ENCODE assay signal across 9 mouse cellular contexts in the genomic region with DNA sequence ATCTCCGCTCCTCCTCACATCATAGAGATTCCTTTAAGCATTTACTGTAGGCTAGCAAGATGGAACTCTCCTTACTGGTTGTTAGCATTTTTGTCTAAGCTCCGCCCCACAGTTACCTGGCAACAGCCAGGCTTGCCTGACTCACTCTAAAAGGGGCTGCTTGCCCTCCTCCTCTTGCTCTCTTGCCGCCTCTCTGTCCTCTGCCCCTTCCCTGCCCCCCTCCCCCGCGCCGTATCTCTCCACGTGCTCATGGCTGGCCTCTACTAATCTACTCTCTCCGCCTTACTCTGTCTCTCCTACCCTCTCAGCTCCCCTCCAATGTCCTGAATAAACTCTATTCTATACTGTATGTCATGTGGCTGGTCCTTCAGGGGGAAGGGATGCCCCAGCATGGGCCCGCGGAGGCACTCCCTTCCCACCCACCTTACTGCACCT. TPM values are rescaled to one million over a fixed set of nuclear protein-coding genes. Genes with fewer than 3 reads are reported as not detected.
DNase-seq lines count a peak whose midpoint lies in the region; ATAC-seq and TF ChIP-seq lines count a peak whose summit lies in the region.
"Had no signal": no experiment of that assay in that cellular context is flagged by ENCODE, and none has a peak within 500 bp of the region (broad histone marks: within the 10 kb centered on the region; RNA-seq: fewer than 3 reads in every experiment).

No protein-coding gene starts in this region.

- no peak overlapping the region for H3K4me3 ChIP-seq in lung, postnatal 0 days (ENCODE audit: low read depth, low read length)
- peak overlapping the region; percentile 20 for H3K4me3 ChIP-seq in hindbrain, postnatal 0 days (ENCODE audit: low read length)
- H3K4me3 ChIP-seq: erythroblast, embryonic 14.5 days had no signal

- TF ChIP-seq EP300 in lung, postnatal 0 days (IDR thresholded peaks at IDR 0.05) = no peak

- H3K27me3 ChIP-seq in lung, postnatal 0 days (replicated peaks; ENCODE audit: insufficient read depth, low read length) = no peaks in the 10 kb centered on the region; the same call in 1 of the 2 replicates
- peaks cover 9% of the 10 kb centered on the region; the same call in 1 of the 2 replicates for H3K27me3 ChIP-seq in hindbrain, postnatal 0 days (ENCODE audit: insufficient read depth, low read length)

- H3K9ac ChIP-seq in lung, postnatal 0 days (replicated peaks; ENCODE audit: low read depth) = no peak overlapping the region
- no peak overlapping the region for H3K9ac ChIP-seq in hindbrain, postnatal 0 days (replicated peaks; ENCODE audit: low read length)

- H3K27ac ChIP-seq in lung, postnatal 0 days (ENCODE audit: low read length) = no peak overlapping the region
- H3K27ac ChIP-seq in hindbrain, postnatal 0 days = no peak overlapping the region

- no peak for TF ChIP-seq CTCF in lung, postnatal 0 days (IDR thresholded peaks at IDR 0.05)
- no peak for TF ChIP-seq CTCF in hindbrain, postnatal 0 days (IDR thresholded peaks at IDR 0.05; ENCODE audit: low read depth)

- peak; percentile 25; the same call in 1 of the 2 replicates for ATAC-seq in lung, postnatal 0 days
- ATAC-seq in hindbrain, postnatal 0 days = peak; percentile 89
- ATAC-seq in activated CD4-positive, CD25-positive, alpha-beta regulatory T cell, adult 4 months = no peak

- H3K9me3 ChIP-seq in lung, postnatal 0 days (ENCODE audit: low read length) = no peaks in the 10 kb centered on the region
- H3K9me3 ChIP-seq in hindbrain, postnatal 0 days (ENCODE audit: low read length) = no peaks in the 10 kb centered on the region

- H3K4me1 ChIP-seq in lung, postnatal 0 days (ENCODE audit: insufficient read depth, low read depth, low read length) = no peaks in the 10 kb centered on the region
- H3K4me1 ChIP-seq in hindbrain, postnatal 0 days (ENCODE audit: insufficient read depth, low read length) = no peaks in the 10 kb centered on the region

- DNase-seq in adrenal gland, postnatal 14 days = peak; percentile 21
- DNase-seq in adrenal gland, adult (ENCODE audit: inconsistent age in 2 of 2, low spot score in 1 of 2) = no peak
- peak; percentile 21 for DNase-seq in lung, postnatal 0 days (ENCODE audit: low spot score)
- DNase-seq in lung, postnatal 14 days = no peak
- DNase-seq in hindbrain, postnatal 0 days (ENCODE audit: low spot score) = peak; percentile 63
- DNase-seq in neural tube, embryonic 10.5 days (ENCODE audit: extremely low spot score, low spot score) = peak; percentile 61
- DNase-seq in adrenal gland, adult 18-20 months (ENCODE audit: low spot score in 2 of 2) = no peak

- 3% methylated on average over 10 of the region's 10 CpGs for WGBS in lung, postnatal 0 days
- 2% methylated on average over 10 of the region's 10 CpGs for WGBS in hindbrain, postnatal 0 days

- H3K4me2 ChIP-seq in lung, postnatal 0 days (replicated peaks; ENCODE audit: low read depth, low read length) = no peak overlapping the region
- H3K4me2 ChIP-seq in hindbrain, postnatal 0 days (ENCODE audit: low read depth, low read length) = peak overlapping the region; percentile 55

- H3K36me3 ChIP-seq in lung, postnatal 0 days (ENCODE audit: insufficient read depth, low read length) = no peaks in the 10 kb centered on the region
- H3K36me3 ChIP-seq in hindbrain, postnatal 0 days (ENCODE audit: insufficient read depth, low read length) = no peaks in the 10 kb centered on the region

RNA-seq across cellular contexts. Expression of a gene that starts 59.9 kb away (rescaled TPM):
- total RNA-seq in adrenal gland, postnatal 14 days (2021) = 62.4 and 72.0 TPM in 2 replicates
- polyA plus RNA-seq in lung, postnatal 0 days (2015; fragmentation: Nextera tagmentation; extraction: Ambion mirVana) = 57.2 and 60.9 TPM in 2 replicates
- 67.7 and 74.4 TPM in 2 replicates for total RNA-seq in hindbrain, postnatal 0 days (2014; rRNA removed)
- 65.9 and 66.8 TPM in 2 replicates for polyA plus RNA-seq in hindbrain, postnatal 0 days (2015; fragmentation: Nextera tagmentation; extraction: Ambion mirVana)
- 10 to 100 TPM; 30.0 to 36.1 TPM for polyA plus RNA-seq in activated CD4-positive, CD25-positive, alpha-beta regulatory T cell, adult 4 months (2017; shearing (Covaris generic))
- 10 to 100 TPM; 55.4 to 68.1 TPM for total RNA-seq in adrenal gland, adult 18-20 months (2021)

Comparison
In these comparisons a context has a peak if more than half of its experiments do, and no peak if none do; other contexts are left out.
1. DNase-seq: peak in adrenal gland, postnatal 14 days (single experiment), lung, postnatal 0 days (single experiment), hindbrain, postnatal 0 days (single experiment) and neural tube, embryonic 10.5 days (single experiment); none in adrenal gland, adult (0 of 2), lung, postnatal 14 days (single experiment) and adrenal gland, adult 18-20 months (0 of 2).